Mouse (Mus musculus): ENCODE measurements around the gene Colq. TPM values are rescaled to one million over a fixed set of nuclear protein-coding genes. Genes with fewer than 3 reads are reported as not detected.
"Not testable (repeated sequence)": the region's sequence is repeated elsewhere in the genome, so short reads cannot be mapped to it uniquely, and the experiment has no call there.

Colq gene
- polyA plus RNA-seq, 2 experiments, result 4.3 to 4.9 TPM

GRCm38 (mm10) chr14:31617997-31618396 lies 26.9 kb upstream of the Colq start:
- Histone ChIP-seq H3K27ac (replicated peaks; ENCODE audit: low read depth, low read length) (no peak overlapping the region), H3K4me3 (replicated peaks; ENCODE audit: low read length) (no peak overlapping the region), H3K36me3 (ENCODE audit: control insufficient read depth, insufficient read depth, low read length) (peaks cover 3% of the 10 kb centered on the region; the same call in 1 of the 2 replicates), H3K9me3 (ENCODE audit: control insufficient read depth, low read length) (no peaks in the 10 kb centered on the region), H3K27me3 (ENCODE audit: control insufficient read depth, insufficient read depth, low read length) (no peaks in the 10 kb centered on the region), H3K9ac (ENCODE audit: low read depth, low read length, severe bottlenecking) (no peak overlapping the region), H3K4me1 (ENCODE audit: control insufficient read depth, insufficient read depth, low read length) (no peaks in the 10 kb centered on the region), H3K4me2 (replicated peaks; ENCODE audit: low read depth, low read length, severe bottlenecking) (no peak overlapping the region)
- DNase-seq (ENCODE audit: low spot score), result no peak
- WGBS, result 87% methylated on average over 3 of the region's 3 CpGs
- no peak for TF ChIP-seq POLR2A (IDR thresholded peaks at IDR 0.05; ENCODE audit: borderline replicate concordance, extremely low read depth, insufficient read depth, insufficient read length)
- ATAC-seq (ENCODE audit: low FRiP score, low read depth), result no peak

- ATAC-seq (ENCODE audit: low FRiP score, low read depth) (no peak), DNase-seq (ENCODE audit: low spot score) (no peak)
- peaks cover 3% of the 10 kb centered on the region; the same call in 1 of the 2 replicates for H3K36me3 ChIP-seq (ENCODE audit: control insufficient read depth, insufficient read depth, low read length)
- H3K27ac ChIP-seq (replicated peaks; ENCODE audit: low read depth, low read length), result no peak overlapping the region
- no peak overlapping the region for H3K4me2 ChIP-seq (replicated peaks; ENCODE audit: low read depth, low read length, severe bottlenecking)
- 85% methylated on average over 9 of the region's 9 CpGs for whole genome bisulfite sequencing
- H3K4me3 ChIP-seq (replicated peaks; ENCODE audit: low read length), result no peak overlapping the region
- no peak overlapping the region for H3K9ac ChIP-seq (ENCODE audit: low read depth, low read length, severe bottlenecking)
- H3K4me1 ChIP-seq (ENCODE audit: control insufficient read depth, insufficient read depth, low read length), result no peaks in the 10 kb centered on the region
- H3K9me3 ChIP-seq (ENCODE audit: control insufficient read depth, low read length), result no peaks in the 10 kb centered on the region
- no peak for TF ChIP-seq POLR2A (IDR thresholded peaks at IDR 0.05; ENCODE audit: borderline replicate concordance, extremely low read depth, insufficient read depth, insufficient read length)
- H3K27me3 ChIP-seq (ENCODE audit: control insufficient read depth, insufficient read depth, low read length), result no peaks in the 10 kb centered on the region
Measured at GRCm38 (mm10) chr14:31617204-31617603, 26.1 kb upstream of the Colq start.

GRCm38 (mm10) chr14:31613671-31614070 lies 22.5 kb upstream of the Colq start:
- Histone ChIP-seq H3K4me2 (replicated peaks; ENCODE audit: low read depth, low read length, severe bottlenecking) (no peak overlapping the region), H3K36me3 (ENCODE audit: control insufficient read depth, insufficient read depth, low read length) (peaks cover 3% of the 10 kb centered on the region; the same call in 1 of the 2 replicates), H3K4me3 (replicated peaks; ENCODE audit: low read length) (no peak overlapping the region), H3K9me3 (ENCODE audit: control insufficient read depth, low read length) (no peaks in the 10 kb centered on the region), H3K27me3 (ENCODE audit: control insufficient read depth, insufficient read depth, low read length) (no peaks in the 10 kb centered on the region), H3K9ac (ENCODE audit: low read depth, low read length, severe bottlenecking) (no peak overlapping the region), H3K4me1 (ENCODE audit: control insufficient read depth, insufficient read depth, low read length) (no peaks in the 10 kb centered on the region), H3K27ac (replicated peaks; ENCODE audit: low read depth, low read length) (no peak overlapping the region)
- ATAC-seq (ENCODE audit: low FRiP score, low read depth) (no peak), DNase-seq (ENCODE audit: low spot score) (no peak)
- no peak for TF ChIP-seq POLR2A (IDR thresholded peaks at IDR 0.05; ENCODE audit: borderline replicate concordance, extremely low read depth, insufficient read depth, insufficient read length)
- WGBS, result 81% methylated on average over 5 of the region's 5 CpGs

GRCm38 (mm10) chr14:31611986-31612385 lies 20.8 kb upstream of the Colq start:
- TF ChIP-seq POLR2A (IDR thresholded peaks at IDR 0.05; ENCODE audit: borderline replicate concordance, extremely low read depth, insufficient read depth, insufficient read length), result no peak
- H3K4me2 ChIP-seq (replicated peaks; ENCODE audit: low read depth, low read length, severe bottlenecking), result no peak overlapping the region
- 61% methylated on average over 4 of the region's 4 CpGs for WGBS

GRCm38 (mm10) chr14:31605514-31605913 lies 14.4 kb upstream of the Colq start:
- Histone ChIP-seq H3K27me3 (ENCODE audit: control insufficient read depth, insufficient read depth, low read length) (no peaks in the 10 kb centered on the region), H3K9me3 (ENCODE audit: control insufficient read depth, low read length) (no peaks in the 10 kb centered on the region), H3K36me3 (ENCODE audit: control insufficient read depth, insufficient read depth, low read length) (no peaks in the 10 kb centered on the region), H3K9ac (ENCODE audit: low read depth, low read length, severe bottlenecking) (no peak overlapping the region), H3K4me2 (replicated peaks; ENCODE audit: low read depth, low read length, severe bottlenecking) (no peak overlapping the region), H3K4me3 (replicated peaks; ENCODE audit: low read length) (no peak overlapping the region), H3K27ac (replicated peaks; ENCODE audit: low read depth, low read length) (no peak overlapping the region), H3K4me1 (ENCODE audit: control insufficient read depth, insufficient read depth, low read length) (no peaks in the 10 kb centered on the region)
- WGBS, result 57% methylated on average over 6 of the region's 6 CpGs
- no peak for DNase-seq (ENCODE audit: low spot score)
- no peak for ATAC-seq (ENCODE audit: low FRiP score, low read depth)
- TF ChIP-seq POLR2A (IDR thresholded peaks at IDR 0.05; ENCODE audit: borderline replicate concordance, extremely low read depth, insufficient read depth, insufficient read length), result no peak

More at GRCm38 (mm10) chr14:31611986-31612385, 20.8 kb upstream of the Colq start:
- no peaks in the 10 kb centered on the region for H3K4me1 ChIP-seq (ENCODE audit: control insufficient read depth, insufficient read depth, low read length)
- H3K27ac ChIP-seq (replicated peaks; ENCODE audit: low read depth, low read length), result no peak overlapping the region
- DNase-seq (ENCODE audit: low spot score), result no peak
- ATAC-seq (ENCODE audit: low FRiP score, low read depth), result no peak
- no peak overlapping the region for H3K4me3 ChIP-seq (replicated peaks; ENCODE audit: low read length)
- H3K9ac ChIP-seq (ENCODE audit: low read depth, low read length, severe bottlenecking), result no peak overlapping the region
- H3K9me3 ChIP-seq (ENCODE audit: control insufficient read depth, low read length), result no peaks in the 10 kb centered on the region
- H3K27me3 ChIP-seq (ENCODE audit: control insufficient read depth, insufficient read depth, low read length), result no peaks in the 10 kb centered on the region
- H3K36me3 ChIP-seq (ENCODE audit: control insufficient read depth, insufficient read depth, low read length), result no peaks in the 10 kb centered on the region; the same call in 1 of the 2 replicates

GRCm38 (mm10) chr14:31604916-31605315 lies 13.8 kb upstream of the Colq start:
- Histone ChIP-seq H3K4me1 (ENCODE audit: control insufficient read depth, insufficient read depth, low read length) (no peaks in the 10 kb centered on the region), H3K9me3 (ENCODE audit: control insufficient read depth, low read length) (no peaks in the 10 kb centered on the region), H3K27me3 (ENCODE audit: control insufficient read depth, insufficient read depth, low read length) (no peaks in the 10 kb centered on the region), H3K27ac (replicated peaks; ENCODE audit: low read depth, low read length) (no peak overlapping the region), H3K4me3 (replicated peaks; ENCODE audit: low read length) (no peak overlapping the region), H3K4me2 (replicated peaks; ENCODE audit: low read depth, low read length, severe bottlenecking) (no peak overlapping the region), H3K36me3 (ENCODE audit: control insufficient read depth, insufficient read depth, low read length) (no peaks in the 10 kb centered on the region), H3K9ac (ENCODE audit: low read depth, low read length, severe bottlenecking) (no peak overlapping the region)
- TF ChIP-seq POLR2A (IDR thresholded peaks at IDR 0.05; ENCODE audit: borderline replicate concordance, extremely low read depth, insufficient read depth, insufficient read length), result no peak
- ATAC-seq (ENCODE audit: low FRiP score, low read depth) (no peak), DNase-seq (ENCODE audit: low spot score) (peak; percentile 38)
- WGBS, result 76% methylated on average over 5 of the region's 5 CpGs

GRCm38 (mm10) chr14:31602616-31602979 lies 11.5 kb upstream of the Colq start:
- WGBS, result 85% methylated on average over 6 of the region's 6 CpGs
- H3K9me3 ChIP-seq (ENCODE audit: control insufficient read depth, low read length); ATAC-seq (ENCODE audit: low FRiP score, low read depth); H3K4me1 ChIP-seq (ENCODE audit: control insufficient read depth, insufficient read depth, low read length); H3K27me3 ChIP-seq (ENCODE audit: control insufficient read depth, insufficient read depth, low read length); H3K4me2 ChIP-seq (replicated peaks; ENCODE audit: low read depth, low read length, severe bottlenecking); H3K36me3 ChIP-seq (ENCODE audit: control insufficient read depth, insufficient read depth, low read length); H3K27ac ChIP-seq (replicated peaks; ENCODE audit: low read depth, low read length); H3K4me3 ChIP-seq (replicated peaks; ENCODE audit: low read length); DNase-seq (ENCODE audit: low spot score); H3K9ac ChIP-seq (ENCODE audit: low read depth, low read length, severe bottlenecking): not testable (repeated sequence)
